Mouse (Mus musculus) right cerebral cortex, postnatal 4 days (tissue): Measurements from ENCODE around the gene Epc2.

Experiments
- DNase-seq: peaks from one replicate; pipeline ENCODE4 v3.0.0-alpha.2; 2022

Epc2 gene

GRCm38 (mm10) chr2:49450931-49451636, at the start of gene Epc2:
Gene Epc2 (plus strand): TSS chr2:49451486.
- peak; percentile 90 for DNase-seq

GRCm38 (mm10) chr2:49405954-49406353, 45.3 kb upstream of the Epc2 start:
- DNase-seq, result no peak

- DNase-seq, result no peak
Observed at GRCm38 (mm10) chr2:49411685-49412084, 39.6 kb upstream of the Epc2 start.

GRCm38 (mm10) chr2:49412576-49412975, 38.7 kb upstream of the Epc2 start:
- no peak for DNase-seq

- no peak for DNase-seq
Observed at GRCm38 (mm10) chr2:49415868-49416267, 35.4 kb upstream of the Epc2 start.

GRCm38 (mm10) chr2:49417018-49417604, 34.2 kb upstream of the Epc2 start:
- DNase-seq, result no peak

- no peak for DNase-seq
Observed at GRCm38 (mm10) chr2:49420396-49420795, 30.9 kb upstream of the Epc2 start.

GRCm38 (mm10) chr2:49423857-49424256, 27.4 kb upstream of the Epc2 start:
- DNase-seq, result no peak

GRCm38 (mm10) chr2:49424788-49425187, 26.5 kb upstream of the Epc2 start:
- DNase-seq, result no peak

- no peak for DNase-seq
Observed at GRCm38 (mm10) chr2:49426175-49426574, 25.1 kb upstream of the Epc2 start.

GRCm38 (mm10) chr2:49431015-49431414, 20.3 kb upstream of the Epc2 start:
- no peak for DNase-seq

GRCm38 (mm10) chr2:49433211-49433610, 18.1 kb upstream of the Epc2 start:
- DNase-seq, result no peak

GRCm38 (mm10) chr2:49446238-49446637, 5.0 kb upstream of the Epc2 start:
- DNase-seq, result no peak

- DNase-seq, result no peak
Observed at GRCm38 (mm10) chr2:49447586-49448475, 3.5 kb upstream of the Epc2 start.

- DNase-seq, result no peak
Observed at GRCm38 (mm10) chr2:49450467-49450866, 819 bp upstream of the Epc2 start.

- DNase-seq, result peak; percentile 94
Observed at GRCm38 (mm10) chr2:49451637-49452211, 438 bp downstream of the Epc2 start.

- DNase-seq, result peak; percentile 35
Observed at GRCm38 (mm10) chr2:49452451-49453081, 1.3 kb downstream of the Epc2 start.

- no peak for DNase-seq
Observed at GRCm38 (mm10) chr2:49457797-49458196, 6.5 kb downstream of the Epc2 start.

- DNase-seq, result no peak
Observed at GRCm38 (mm10) chr2:49465672-49466222, 14.5 kb downstream of the Epc2 start.

- DNase-seq, result no peak
Observed at GRCm38 (mm10) chr2:49467038-49467437, 15.8 kb downstream of the Epc2 start.

GRCm38 (mm10) chr2:49471188-49471587, 19.9 kb downstream of the Epc2 start:
- DNase-seq, result no peak

- no peak for DNase-seq
Observed at GRCm38 (mm10) chr2:49471641-49472355, 20.5 kb downstream of the Epc2 start.
